Mouse (Mus musculus): ENCODE measurements around the gene 2200002D01Rik.

DNA sequence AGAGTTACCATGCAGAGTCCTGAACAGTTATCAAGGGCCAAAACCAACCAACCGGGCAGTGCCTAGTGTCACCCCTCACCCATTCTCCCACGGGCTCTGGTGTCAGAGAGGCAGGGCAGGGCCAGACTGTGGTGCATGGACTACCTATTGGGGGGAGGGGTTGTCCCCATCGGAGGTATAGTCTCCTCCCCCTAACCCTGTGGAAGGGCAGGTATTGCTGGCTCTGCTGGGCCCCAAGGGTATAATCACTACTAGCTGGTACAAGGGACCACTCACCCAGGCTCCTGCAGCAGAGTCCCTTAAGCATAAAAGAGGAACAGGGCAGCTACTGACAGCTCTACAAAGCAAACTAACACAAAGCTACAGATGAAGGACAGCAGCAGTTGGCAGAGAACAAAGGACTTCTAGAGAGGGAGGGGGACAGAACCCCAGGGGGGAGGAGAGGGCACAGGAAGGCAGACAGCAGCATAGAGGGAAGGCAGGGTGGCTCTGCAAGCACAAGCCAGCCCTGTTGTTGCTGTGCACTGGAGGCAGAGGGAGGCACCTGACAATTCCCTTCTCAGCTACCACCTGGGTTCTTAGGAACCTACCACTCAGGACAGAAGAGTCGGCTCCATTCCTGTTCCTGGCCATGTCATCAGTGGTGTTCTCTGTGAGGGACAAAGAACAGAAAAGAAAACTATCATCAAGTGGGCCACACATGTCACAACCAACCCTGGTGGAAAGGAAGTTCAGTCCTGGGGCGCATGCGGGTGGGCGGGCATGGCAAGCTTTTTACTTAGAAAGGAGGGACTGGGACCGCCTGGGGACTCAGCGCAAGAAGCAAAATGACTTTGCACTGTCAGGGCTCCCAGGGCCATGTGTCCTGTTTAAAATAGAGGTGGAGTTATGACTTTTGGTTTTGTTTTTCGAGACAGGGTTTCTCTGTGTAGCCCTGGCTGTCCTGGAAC lies 11.8 kb upstream of the 2200002D01Rik start:
- no peak for TF ChIP-seq CTCF (IDR thresholded peaks at IDR 0.05; ENCODE audit: low read depth, low read length)
- TF ChIP-seq POLR2AphosphoS5 (IDR thresholded peaks at IDR 0.05; ENCODE audit: insufficient replicate concordance, low read depth, low read length): no peak
- TF ChIP-seq GATA1 (IDR thresholded peaks at IDR 0.05; ENCODE audit: borderline replicate concordance, low read length): no peak
- TF ChIP-seq GATA2 (IDR thresholded peaks at IDR 0.05; ENCODE audit: borderline replicate concordance, low read depth, low read length): no peak

All from G1E (cell line).